Mouse (Mus musculus) thymus, adult 2 months (tissue): ENCODE data around the gene Map3k5. TPM values are rescaled to one million over a fixed set of nuclear protein-coding genes. Genes with fewer than 3 reads are reported as not detected.

Experiments used
- DNase-seq: peaks from one replicate; pipeline ENCODE4 v3.0.0; 2021
- H3K27ac ChIP-seq: fragments of 200-500 bp; 2 replicates; pipeline ENCODE4 v1.5.1; 2012; ENCODE audit warnings: low read length, control low read depth; ENCODE audit not compliant: control insufficient read depth, insufficient read depth
- H3K27me3 ChIP-seq: fragments of 200-500 bp; 2 replicates; pipeline ENCODE4 v1.6.1; 2012; ENCODE audit warnings: mild to moderate bottlenecking, low read length, moderate library complexity, mixed read lengths; ENCODE audit not compliant: control insufficient read depth, insufficient read depth
- H3K36me3 ChIP-seq: fragments of 200-500 bp; 2 replicates; pipeline ENCODE4 v1.6.1; 2012; ENCODE audit warnings: mild to moderate bottlenecking, low read length, moderate library complexity; ENCODE audit not compliant: control insufficient read depth, insufficient read depth
- H3K4me1 ChIP-seq: fragments of 200-500 bp; replicated peaks from 2 replicates; pipeline ENCODE4 v1.6.1; 2012; ENCODE audit warnings: low read length; ENCODE audit not compliant: control insufficient read depth, insufficient read depth
- H3K4me3 ChIP-seq: fragments of 200-500 bp; 2 replicates; pipeline ENCODE4 v1.5.1; 2012; ENCODE audit warnings: mild to moderate bottlenecking, low read length, control low read depth, moderate library complexity; ENCODE audit not compliant: control insufficient read depth, insufficient read depth
- CTCF ChIP-seq: fragments of 200-500 bp; IDR thresholded peaks from 2 replicates; pipeline ENCODE4 v1.5.1; 2012; ENCODE audit warnings: mild to moderate bottlenecking, control low read depth, low read length, moderate library complexity, borderline replicate concordance; ENCODE audit not compliant: control insufficient read depth, poor library complexity, insufficient read depth; ENCODE audit errors: extremely low read depth
- POLR2A ChIP-seq: fragments of 200-500 bp; IDR thresholded peaks from 2 replicates; pipeline ENCODE4 v1.6.1; 2012; ENCODE audit warnings: mild to moderate bottlenecking, low read length, control low read depth, moderate library complexity; ENCODE audit not compliant: control insufficient read depth, poor library complexity, insufficient read depth; ENCODE audit errors: extremely low read depth
- WGBS: fragments of 180-500 bp; shearing (Covaris S2); methylation state at CpG from one replicate; pipeline ENCODE4 v1.1.7; 2018; 5-methylcytosine and 5-hydroxymethylcytosine counted together
- polyA plus RNA-seq: library from polyadenylated mRNA; depleted of rRNA; stranded (reverse); fragments of >200 nt; gene quantifications from 2 replicates; pipeline ENCODE4 v1.2.3, GENCODE M21; 2012; rRNA removed

The Map3k5 gene
- polyA plus RNA-seq, 1 experiment, result 3.5 TPM

- no peak for DNase-seq
- Histone ChIP-seq H3K36me3 (no peaks in the 10 kb centered on the region), H3K27ac (no peak overlapping the region), H3K4me3 (no peak overlapping the region), H3K4me1 (no peaks in the 10 kb centered on the region), H3K27me3 (no peaks in the 10 kb centered on the region)
- TF ChIP-seq POLR2A (no peak), CTCF (no peak)
- 98% methylated on average over 4 of the region's 4 CpGs for WGBS
Observed at GRCm38 (mm10) chr10:20185264-20185663, 251.0 kb downstream of the Map3k5 start.

- Histone ChIP-seq H3K27me3 (no peaks in the 10 kb centered on the region), H3K4me1 (no peaks in the 10 kb centered on the region), H3K4me3 (no peak overlapping the region), H3K27ac (no peak overlapping the region), H3K36me3 (no peaks in the 10 kb centered on the region)
- 99% methylated on average over 2 of the region's 2 CpGs for WGBS
- no peak for TF ChIP-seq POLR2A
- TF ChIP-seq CTCF, result no peak
- DNase-seq, result no peak
Observed at GRCm38 (mm10) chr10:20185806-20186205, 251.5 kb downstream of the Map3k5 start.

DNA sequence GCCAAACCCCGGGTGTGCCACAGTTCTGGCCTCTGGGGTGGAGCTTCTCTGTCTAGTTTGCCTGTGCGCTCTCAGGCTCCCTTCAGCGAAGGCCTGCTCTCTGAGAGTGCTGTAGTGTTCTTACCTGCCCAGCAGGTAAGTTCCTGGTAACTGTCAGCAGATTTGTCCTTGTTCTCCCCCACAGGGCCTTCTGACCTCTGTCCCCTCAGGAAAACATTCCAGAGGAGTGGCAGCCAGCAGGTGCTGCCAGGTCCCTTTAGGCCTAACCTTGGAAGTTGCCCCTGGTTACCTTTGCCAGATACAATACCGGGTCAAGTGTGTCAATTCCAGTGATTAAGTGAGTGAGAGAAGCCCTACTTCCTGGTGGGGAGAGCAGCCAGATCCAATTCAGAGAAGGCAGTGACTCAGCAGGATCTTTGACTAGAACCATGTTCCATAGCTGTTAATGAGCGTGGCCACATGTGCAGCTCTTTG is 252.6 kb downstream of the Map3k5 start:
- H3K36me3 ChIP-seq, result no peaks in the 10 kb centered on the region
- DNase-seq, result no peak
- TF ChIP-seq CTCF (no peak), POLR2A (no peak)
- 76% methylated on average over 5 of the region's 5 CpGs for WGBS
- H3K27ac ChIP-seq, result no peak overlapping the region
- no peaks in the 10 kb centered on the region for H3K27me3 ChIP-seq
- H3K4me1 ChIP-seq, result no peaks in the 10 kb centered on the region
- H3K4me3 ChIP-seq, result no peak overlapping the region

- TF ChIP-seq POLR2A, result no peak
- no peak for TF ChIP-seq CTCF
- 94% methylated on average over 6 of the region's 6 CpGs for WGBS
Observed at GRCm38 (mm10) chr10:20190139-20190747, 256.0 kb downstream of the Map3k5 start.

More at GRCm38 (mm10) chr10:20190139-20190747, 256.0 kb downstream of the Map3k5 start:
- no peaks in the 10 kb centered on the region for H3K36me3 ChIP-seq
- no peak for DNase-seq
- H3K4me1 ChIP-seq, result no peaks in the 10 kb centered on the region
- H3K4me3 ChIP-seq, result no peak overlapping the region
- no peaks in the 10 kb centered on the region for H3K27me3 ChIP-seq
- no peak overlapping the region for H3K27ac ChIP-seq

Other genes starting within 250 kb of the Map3k5 start
- 0.09 and 0.11 TPM in 2 replicates for gene Il20ra, start 221.9 kb upstream of the Map3k5 start, polyA plus RNA-seq
- 0.86 and 1.1 TPM in 2 replicates for gene Slc35d3, start 83.0 kb upstream of the Map3k5 start, polyA plus RNA-seq
- gene Pex7, start 26.8 kb upstream of the Map3k5 start, polyA plus RNA-seq, result 26.1 and 27.2 TPM in 2 replicates
- 6.9 and 9.8 TPM in 2 replicates for gene Map7, start 214.0 kb downstream of the Map3k5 start, polyA plus RNA-seq